Mouse (Mus musculus) hindbrain, embryonic 14.5 days (tissue): ENCODE measurements around the gene Prpsap2. TPM values are rescaled to one million over a fixed set of nuclear protein-coding genes. Genes with fewer than 3 reads are reported as not detected.

Source experiments
- ATAC-seq: fragments of 200-750 bp; cut with Nextera tagmentation; 2 replicates; pipeline ENCODE4 v1.8.0; 2017; ENCODE audit warnings: moderate number of reproducible peaks, mild to moderate bottlenecking, moderate TSS enrichment, moderate library complexity; ENCODE audit not compliant: low FRiP score
- DNase-seq: peaks from one replicate; pipeline ENCODE4 v3.0.0-alpha.2; 2015; ENCODE audit warnings: low spot score
- H3K27ac ChIP-seq: fragments of 300-500 bp; sonication (generic); 2 replicates; pipeline ENCODE4 v1.5.1; 2014; ENCODE audit warnings: mild to moderate bottlenecking, moderate library complexity
- H3K27me3 ChIP-seq: fragments of 300-500 bp; sonication (generic); 2 replicates; pipeline ENCODE4 v1.6.1; 2014; ENCODE audit warnings: mild to moderate bottlenecking, low read length, mixed read lengths; ENCODE audit not compliant: control insufficient read depth, insufficient read depth
- H3K36me3 ChIP-seq: fragments of 300-500 bp; sonication (generic); replicated peaks from 2 replicates; pipeline ENCODE4 v1.6.1; 2014; ENCODE audit not compliant: control insufficient read depth, insufficient read depth
- H3K4me1 ChIP-seq: fragments of 300-500 bp; sonication (generic); replicated peaks from 2 replicates; pipeline ENCODE4 v1.6.1; 2014; ENCODE audit warnings: antibody characterized with exemption, low read length, mixed read lengths; ENCODE audit not compliant: control insufficient read depth, insufficient read depth
- H3K4me2 ChIP-seq: fragments of 300-500 bp; sonication (generic); replicated peaks from 2 replicates; pipeline ENCODE4 v1.6.1; 2014; ENCODE audit warnings: mild to moderate bottlenecking, moderate library complexity
- H3K4me3 ChIP-seq: fragments of 300-500 bp; sonication (generic); replicated peaks from 2 replicates; pipeline ENCODE4 v1.5.1; 2014; ENCODE audit warnings: mild to moderate bottlenecking, low read length
- H3K9ac ChIP-seq: fragments of 300-500 bp; sonication (generic); 2 replicates; pipeline ENCODE4 v1.6.1; 2014
- H3K9me3 ChIP-seq: fragments of 300-500 bp; sonication (generic); 2 replicates; pipeline ENCODE4 v1.6.1; 2016; ENCODE audit warnings: low read length; ENCODE audit not compliant: control insufficient read depth
- WGBS: fragments of 180-500 bp; shearing (Covaris S2); extraction: QIAGEN DNeasy Blood & Tissue Kit; methylation state at CpG from one replicate; pipeline ENCODE4 v1.1.7; 2014; 5-methylcytosine and 5-hydroxymethylcytosine counted together
- polyA plus RNA-seq: library from polyadenylated mRNA; unstranded; fragments of >200 nt; fragmentation: Nextera tagmentation; extraction: Ambion mirVana; gene quantifications from 2 replicates; pipeline ENCODE4 v1.2.1, GENCODE M21; 2014

Gene Prpsap2
- polyA plus RNA-seq, 1 experiment from 2014 or later, result 47.0 TPM

DNA sequence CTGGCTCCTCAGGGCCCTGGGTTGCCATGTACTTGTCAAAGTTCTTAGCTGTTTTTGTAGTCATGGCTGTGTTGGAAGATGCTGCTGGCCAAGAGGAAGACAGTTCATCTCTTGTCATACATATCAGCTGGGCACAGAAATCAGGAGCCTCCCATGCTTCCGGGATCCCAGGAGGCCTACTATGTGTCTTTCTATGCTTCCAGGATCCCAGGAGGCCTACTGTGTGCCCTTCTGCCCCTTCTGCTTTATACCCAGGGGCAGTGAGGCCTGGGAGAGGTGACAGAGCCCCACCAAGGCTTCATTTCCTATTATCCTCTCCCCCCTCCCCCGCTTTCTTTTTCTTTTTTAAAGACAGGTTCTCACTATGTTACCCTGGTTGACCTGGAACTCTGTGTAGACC is 56.3 kb downstream of the Prpsap2 start:
- DNase-seq (no peak), ATAC-seq (no peak)
- no peaks in the 10 kb centered on the region for H3K9me3 ChIP-seq
- H3K27me3 ChIP-seq, result no peaks in the 10 kb centered on the region
- no peaks in the 10 kb centered on the region for H3K4me1 ChIP-seq
- 93% methylated on average over 2 of the region's 2 CpGs for WGBS
- H3K4me3 ChIP-seq, result no peak overlapping the region
- H3K4me2 ChIP-seq, result no peak overlapping the region
- no peaks in the 10 kb centered on the region for H3K36me3 ChIP-seq
- no peak overlapping the region for H3K27ac ChIP-seq
- H3K9ac ChIP-seq, result no peak overlapping the region

DNA sequence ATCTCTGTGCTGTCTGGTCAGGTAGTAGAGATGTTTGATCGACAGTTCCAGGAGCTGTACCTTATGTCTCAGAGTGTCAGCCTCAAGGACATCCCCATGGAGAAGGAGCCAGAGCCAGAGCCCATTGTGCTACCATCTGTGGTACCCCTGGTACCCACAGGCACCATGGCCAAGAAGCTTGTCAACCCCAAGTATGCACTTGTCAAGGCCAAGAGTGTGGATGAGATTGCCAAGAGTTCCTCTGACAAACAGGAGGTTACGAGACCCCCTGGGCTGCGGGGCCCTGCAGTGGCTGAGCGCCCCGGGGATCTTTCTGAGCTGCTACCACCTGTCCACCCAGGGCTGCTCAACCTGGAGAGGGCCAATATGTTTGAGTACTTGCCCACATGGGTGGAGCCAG is 59.4 kb downstream of the Prpsap2 start:
- ATAC-seq (no peak), DNase-seq (no peak)
- no peak overlapping the region for H3K9ac ChIP-seq
- H3K9me3 ChIP-seq, result no peaks in the 10 kb centered on the region
- H3K4me3 ChIP-seq, result no peak overlapping the region
- H3K36me3 ChIP-seq, result no peaks in the 10 kb centered on the region
- no peak overlapping the region for H3K4me2 ChIP-seq
- WGBS, result 95% methylated on average over 5 of the region's 5 CpGs
- no peaks in the 10 kb centered on the region for H3K27me3 ChIP-seq
- no peaks in the 10 kb centered on the region for H3K4me1 ChIP-seq
- no peak overlapping the region for H3K27ac ChIP-seq

DNA sequence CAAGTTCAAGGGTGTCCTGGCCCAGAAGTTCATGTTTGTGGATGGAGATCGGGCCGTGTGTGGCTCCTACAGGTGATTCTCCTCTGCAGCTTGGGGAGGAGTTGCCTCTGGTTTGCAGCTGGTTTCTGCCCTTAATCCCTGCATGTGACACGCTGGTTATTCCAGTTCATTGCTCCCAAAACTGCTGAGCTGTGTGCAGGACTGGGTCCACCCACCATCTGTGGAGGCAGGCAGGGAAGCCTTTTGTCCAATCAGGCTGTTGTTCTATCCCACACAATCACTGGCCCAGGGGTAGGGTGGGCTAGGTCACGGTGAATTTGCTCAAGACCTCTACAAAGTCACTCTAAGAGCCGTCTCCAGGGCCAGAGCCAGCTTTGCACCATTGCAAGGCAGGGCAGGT is 60.2 kb downstream of the Prpsap2 start:
- Histone ChIP-seq H3K4me1 (no peaks in the 10 kb centered on the region), H3K36me3 (no peaks in the 10 kb centered on the region), H3K27me3 (no peaks in the 10 kb centered on the region), H3K4me2 (no peak overlapping the region), H3K9me3 (no peaks in the 10 kb centered on the region), H3K27ac (no peak overlapping the region), H3K9ac (no peak overlapping the region), H3K4me3 (no peak overlapping the region)
- 34% methylated on average over 5 of the region's 5 CpGs for WGBS
- DNase-seq, result no peak
- ATAC-seq, result no peak

DNA sequence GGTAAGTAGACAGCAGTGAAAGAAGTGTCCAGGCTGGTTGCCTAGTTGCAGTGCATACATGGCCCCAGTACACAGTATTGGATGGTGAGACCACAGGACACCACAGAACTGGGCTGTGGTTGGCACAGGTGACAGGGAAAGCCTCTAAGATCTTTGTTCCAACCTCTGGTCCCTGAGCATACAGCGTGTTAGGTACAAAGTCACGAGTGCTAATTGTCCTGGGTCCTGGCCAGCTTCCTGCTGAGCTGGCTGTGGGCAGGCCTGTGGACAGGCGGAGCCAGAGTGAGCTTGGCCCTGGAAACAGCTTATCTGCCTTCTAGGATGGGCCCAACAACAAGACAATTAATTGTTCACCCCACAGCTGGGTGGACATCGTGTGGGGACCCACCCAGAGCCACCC is 62.0 kb downstream of the Prpsap2 start:
- Histone ChIP-seq H3K9me3 (no peaks in the 10 kb centered on the region), H3K4me1 (no peaks in the 10 kb centered on the region), H3K36me3 (no peaks in the 10 kb centered on the region), H3K27me3 (no peaks in the 10 kb centered on the region), H3K9ac (no peak overlapping the region), H3K4me3 (no peak overlapping the region), H3K27ac (no peak overlapping the region), H3K4me2 (no peak overlapping the region)
- ATAC-seq (no peak), DNase-seq (peak; percentile 36)
- WGBS, result 43% methylated on average over 4 of the region's 4 CpGs

DNA sequence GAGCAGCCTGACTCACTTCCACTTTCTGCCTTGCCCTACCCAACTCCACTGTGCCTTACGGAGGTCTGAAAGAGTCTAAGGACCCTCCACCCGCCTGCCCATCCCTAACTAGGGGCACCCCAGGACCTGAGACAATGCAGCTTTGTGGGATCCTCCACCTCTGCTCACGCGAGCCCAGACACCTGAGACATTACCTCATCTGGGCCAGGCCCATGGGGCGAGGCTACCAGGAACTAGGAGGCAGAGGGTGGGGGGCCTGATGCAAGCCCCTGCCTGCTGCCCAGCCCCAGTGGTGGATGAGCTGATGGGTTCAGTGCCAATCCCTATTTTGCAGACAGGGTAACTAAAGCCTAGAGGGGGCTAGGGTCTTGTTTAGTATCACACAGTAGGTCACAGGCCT is 62.4 kb downstream of the Prpsap2 start:
- ATAC-seq, result no peak
- no peak overlapping the region for H3K4me2 ChIP-seq
- 96% methylated on average over 5 of the region's 5 CpGs for WGBS

DNA sequence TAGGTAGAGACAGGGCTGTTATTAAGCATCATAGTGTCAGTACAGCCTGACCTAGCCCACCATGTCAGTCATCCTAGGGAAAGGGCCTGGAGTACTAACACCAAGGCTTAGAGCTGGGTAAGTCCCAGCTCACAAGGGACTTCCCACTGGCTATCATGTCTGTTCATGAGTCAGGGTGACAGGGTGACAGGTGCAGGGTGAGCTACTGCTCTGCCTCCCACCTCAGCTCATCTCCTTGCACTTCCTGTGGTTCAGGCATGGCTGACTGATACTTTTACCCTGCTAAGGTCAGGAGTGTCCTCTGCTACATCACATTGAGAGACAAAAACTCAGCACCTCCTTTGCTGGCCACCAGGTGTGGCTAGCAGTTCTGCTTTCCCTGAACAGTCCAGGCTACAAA is 63.0 kb downstream of the Prpsap2 start:
- H3K4me3 ChIP-seq, result no peak overlapping the region
- no peak overlapping the region for H3K9ac ChIP-seq
- no peaks in the 10 kb centered on the region for H3K4me1 ChIP-seq
- no peak overlapping the region for H3K4me2 ChIP-seq
- no peak overlapping the region for H3K27ac ChIP-seq
- no peaks in the 10 kb centered on the region for H3K27me3 ChIP-seq
- ATAC-seq (no peak), DNase-seq (no peak)
- H3K36me3 ChIP-seq, result no peaks in the 10 kb centered on the region
- H3K9me3 ChIP-seq, result no peaks in the 10 kb centered on the region

More for the DNA sequence above, 62.4 kb downstream of the Prpsap2 start:
- no peaks in the 10 kb centered on the region for H3K4me1 ChIP-seq
- H3K27ac ChIP-seq, result no peak overlapping the region
- H3K9ac ChIP-seq, result no peak overlapping the region
- DNase-seq, result no peak
- no peaks in the 10 kb centered on the region for H3K36me3 ChIP-seq
- no peak overlapping the region for H3K4me3 ChIP-seq
- H3K9me3 ChIP-seq, result no peaks in the 10 kb centered on the region
- no peaks in the 10 kb centered on the region for H3K27me3 ChIP-seq

DNA sequence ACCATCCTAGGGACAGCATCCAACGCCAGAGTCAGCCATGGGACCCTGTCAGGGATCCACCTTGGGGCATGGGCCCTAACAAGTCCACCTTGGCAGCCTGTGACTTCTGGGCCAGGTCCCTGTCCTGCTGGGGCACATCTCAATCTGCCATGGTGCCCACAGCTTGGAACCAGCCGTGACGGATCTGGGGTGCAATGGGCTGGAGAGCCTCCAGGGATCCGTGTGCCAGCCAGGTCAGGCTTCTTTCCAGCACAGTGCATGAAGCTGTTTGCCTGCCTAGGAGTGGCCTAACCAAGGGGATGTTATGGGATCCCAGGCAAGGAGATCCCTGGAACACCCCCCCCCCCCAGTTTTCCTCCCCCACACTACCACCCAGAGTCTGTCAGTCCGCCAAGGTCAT is 68.9 kb downstream of the Prpsap2 start:
- Histone ChIP-seq H3K36me3 (no peaks in the 10 kb centered on the region), H3K27me3 (no peaks in the 10 kb centered on the region), H3K4me2 (no peak overlapping the region), H3K4me3 (no peak overlapping the region), H3K9ac (no peak overlapping the region), H3K9me3 (no peaks in the 10 kb centered on the region), H3K27ac (no peak overlapping the region), H3K4me1 (no peaks in the 10 kb centered on the region)
- no peak for DNase-seq
- WGBS, result 88% methylated on average over 5 of the region's 5 CpGs
- no peak for ATAC-seq

DNA sequence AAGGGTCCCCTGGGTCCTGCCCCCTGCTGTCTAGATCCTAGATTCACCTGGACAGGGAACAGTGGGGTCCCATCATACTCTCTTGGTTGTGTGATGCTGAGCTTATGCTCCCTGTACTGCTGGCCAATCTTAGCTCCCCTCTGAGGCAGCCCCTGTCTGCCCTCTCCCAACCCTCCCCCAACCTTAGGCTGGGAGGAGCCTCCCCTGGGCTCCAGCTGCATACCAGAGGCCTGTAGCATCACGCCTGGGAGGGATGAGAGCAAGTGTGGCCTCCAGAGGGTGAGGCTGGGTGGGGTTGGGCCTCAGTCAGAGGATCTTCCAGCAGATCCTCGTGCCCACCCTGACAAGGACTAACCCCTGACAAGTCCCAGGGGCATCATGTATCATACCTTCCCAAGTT is 74.3 kb downstream of the Prpsap2 start:
- WGBS, result 47% methylated on average over 2 of the region's 2 CpGs
- H3K4me2 ChIP-seq, result no peak overlapping the region
- H3K27me3 ChIP-seq, result peaks cover 36% of the 10 kb centered on the region
- no peaks in the 10 kb centered on the region for H3K9me3 ChIP-seq
- H3K4me3 ChIP-seq, result no peak overlapping the region
- H3K27ac ChIP-seq, result no peak overlapping the region
- H3K36me3 ChIP-seq, result no peaks in the 10 kb centered on the region
- no peaks in the 10 kb centered on the region for H3K4me1 ChIP-seq
- no peak overlapping the region for H3K9ac ChIP-seq
- DNase-seq, result no peak
- ATAC-seq, result no peak

DNA sequence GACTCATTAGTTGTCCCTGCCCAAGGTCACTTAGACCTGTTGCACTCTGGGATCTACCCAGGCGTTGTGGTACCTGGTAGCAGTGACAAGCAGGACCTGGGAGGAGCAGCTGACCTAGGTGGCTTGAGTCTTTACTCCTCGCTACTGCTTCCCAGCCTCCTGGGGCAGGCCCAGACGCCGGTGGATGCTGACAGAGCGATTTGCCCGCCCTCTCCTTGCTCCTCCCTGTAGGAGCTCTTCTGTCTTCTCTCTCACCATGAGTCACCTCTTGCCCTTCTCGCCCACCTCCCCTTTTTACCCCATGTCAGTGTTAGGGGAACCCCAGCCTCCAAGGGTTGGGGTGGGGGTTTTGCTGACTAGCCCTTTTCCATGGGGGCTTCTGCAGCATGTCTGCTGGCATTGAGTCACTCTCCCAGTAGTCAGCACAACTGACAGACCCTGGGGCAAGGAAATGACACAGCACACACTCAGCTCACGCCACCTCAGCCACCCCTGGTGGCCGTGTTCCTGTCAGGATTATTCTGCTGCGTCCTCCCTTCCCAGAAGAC is 74.9 kb downstream of the Prpsap2 start:
- Histone ChIP-seq H3K36me3 (no peaks in the 10 kb centered on the region), H3K4me1 (no peaks in the 10 kb centered on the region), H3K4me2 (no peak overlapping the region), H3K27me3 (peaks cover 36% of the 10 kb centered on the region), H3K4me3 (no peak overlapping the region), H3K9ac (no peak overlapping the region), H3K27ac (no peak overlapping the region), H3K9me3 (no peaks in the 10 kb centered on the region)
- no peak for DNase-seq
- 38% methylated on average over 10 of the region's 10 CpGs for WGBS
- ATAC-seq, result no peak

DNA sequence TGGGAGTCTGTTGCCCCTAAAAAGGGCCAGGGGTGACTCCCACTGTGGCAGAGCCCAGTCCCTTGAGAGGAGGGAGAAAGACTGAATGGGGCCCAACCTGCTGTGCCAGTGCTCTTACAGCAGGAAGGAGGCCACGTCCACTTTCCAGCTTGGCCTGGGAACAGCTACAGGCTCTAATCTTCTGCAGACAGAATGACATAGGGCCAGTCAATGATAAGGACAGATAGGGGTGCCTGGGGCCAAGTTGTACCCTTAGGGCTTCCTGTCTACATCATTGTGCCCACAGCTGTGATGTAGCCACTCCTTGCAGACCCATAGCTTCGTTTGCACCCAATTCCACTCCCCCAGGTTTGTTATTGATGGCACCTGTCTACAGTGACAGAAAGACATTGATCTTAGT is 75.7 kb downstream of the Prpsap2 start:
- ATAC-seq (no peak), DNase-seq (no peak)
- Histone ChIP-seq H3K27ac (no peak overlapping the region), H3K9ac (no peak overlapping the region), H3K9me3 (no peaks in the 10 kb centered on the region), H3K4me2 (no peak overlapping the region), H3K4me1 (no peaks in the 10 kb centered on the region), H3K36me3 (no peaks in the 10 kb centered on the region), H3K4me3 (no peak overlapping the region), H3K27me3 (peaks cover 36% of the 10 kb centered on the region)
- 72% methylated on average over 2 of the region's 2 CpGs for WGBS
